Mouse (Mus musculus): ENCODE data around the gene Fbp1.

GRCm38 (mm10) chr13:62927470-62927869 lies 39.4 kb upstream of the Fbp1 start:
- TF ChIP-seq USF1 (IDR thresholded peaks at IDR 0.05; ENCODE audit: low read depth) (no peak), MAX (IDR thresholded peaks at IDR 0.05; ENCODE audit: low read depth) (no peak), POLR2A (IDR thresholded peaks at IDR 0.05; ENCODE audit: insufficient read length, low read depth) (no peak), CEBPB (IDR thresholded peaks at IDR 0.05; ENCODE audit: insufficient read depth, poor library complexity, severe bottlenecking) (no peak), POLR2AphosphoS2 (IDR thresholded peaks at IDR 0.05; ENCODE audit: insufficient read length, low read depth) (no peak), TCF12 (IDR thresholded peaks at IDR 0.05; ENCODE audit: insufficient read depth, poor library complexity, severe bottlenecking) (no peak)

Measured in myocyte (in vitro differentiated cells).